Mouse (Mus musculus): ENCODE data around the gene Ski. TPM values are rescaled to one million over a fixed set of nuclear protein-coding genes. Genes with fewer than 3 reads are reported as not detected.
A peak's percentile ranks its signal among the peaks of the same experiment; 100 is the strongest.

The Ski gene
- polyA plus RNA-seq, 1 experiment from 2014 or later, result 12.3 TPM

- 6% methylated on average over 73 of the region's 73 CpGs for WGBS
- H3K9ac ChIP-seq, result peak overlapping the region; percentile 60
- peak overlapping the region; percentile 38 for H3K4me3 ChIP-seq
- H3K36me3 ChIP-seq, result peaks cover 4% of the 10 kb centered on the region
- no peaks in the 10 kb centered on the region for H3K9me3 ChIP-seq
- peaks cover 31% of the 10 kb centered on the region for H3K4me1 ChIP-seq
- ATAC-seq (ENCODE audit: low FRiP score, low read depth), result peak; percentile 62
- no peak overlapping the region for H3K27ac ChIP-seq
- H3K27me3 ChIP-seq (replicated peaks), result no peaks in the 10 kb centered on the region
- H3K4me2 ChIP-seq (replicated peaks), result peak overlapping the region; percentile 93
Measured at GRCm38 (mm10) chr4:155150276-155151113, 71.9 kb downstream of the Ski start.

GRCm38 (mm10) chr4:155149941-155150275, 72.5 kb downstream of the Ski start:
- no peak overlapping the region for H3K4me3 ChIP-seq
- 74% methylated on average over 6 of the region's 6 CpGs for WGBS
- no peaks in the 10 kb centered on the region for H3K27me3 ChIP-seq (replicated peaks)
- H3K9me3 ChIP-seq, result no peaks in the 10 kb centered on the region
- H3K4me1 ChIP-seq, result peaks cover 34% of the 10 kb centered on the region
- no peak overlapping the region for H3K9ac ChIP-seq
- H3K36me3 ChIP-seq, result no peaks in the 10 kb centered on the region
- no peak overlapping the region for H3K27ac ChIP-seq
- ATAC-seq (ENCODE audit: low FRiP score, low read depth), result no peak
- H3K4me2 ChIP-seq (replicated peaks), result peak overlapping the region; percentile 93

- Histone ChIP-seq H3K9ac (no peak overlapping the region), H3K9me3 (no peaks in the 10 kb centered on the region), H3K27ac (no peak overlapping the region), H3K36me3 (no peaks in the 10 kb centered on the region), H3K4me3 (no peak overlapping the region), H3K4me2 (replicated peaks) (no peak overlapping the region), H3K4me1 (peaks cover 42% of the 10 kb centered on the region), H3K27me3 (replicated peaks) (no peaks in the 10 kb centered on the region)
- no peak for ATAC-seq (ENCODE audit: low FRiP score, low read depth)
- 74% methylated on average over 8 of the region's 8 CpGs for WGBS
Measured at GRCm38 (mm10) chr4:155148910-155149698, 73.3 kb downstream of the Ski start.

- Histone ChIP-seq H3K4me3 (no peak overlapping the region), H3K27me3 (replicated peaks) (no peaks in the 10 kb centered on the region), H3K27ac (no peak overlapping the region), H3K36me3 (no peaks in the 10 kb centered on the region), H3K9me3 (no peaks in the 10 kb centered on the region), H3K4me1 (peaks cover 49% of the 10 kb centered on the region), H3K9ac (no peak overlapping the region), H3K4me2 (replicated peaks) (no peak overlapping the region)
- 86% methylated on average over 4 of the region's 4 CpGs for WGBS
- ATAC-seq (ENCODE audit: low FRiP score, low read depth), result no peak
Measured at GRCm38 (mm10) chr4:155148453-155148852, 73.9 kb downstream of the Ski start.

GRCm38 (mm10) chr4:155146107-155146823, 76.1 kb downstream of the Ski start:
- Histone ChIP-seq H3K4me1 (peaks cover 42% of the 10 kb centered on the region), H3K36me3 (no peaks in the 10 kb centered on the region), H3K4me3 (no peak overlapping the region), H3K4me2 (replicated peaks) (no peak overlapping the region), H3K9ac (no peak overlapping the region), H3K9me3 (no peaks in the 10 kb centered on the region), H3K27me3 (replicated peaks) (no peaks in the 10 kb centered on the region), H3K27ac (no peak overlapping the region)
- ATAC-seq (ENCODE audit: low FRiP score, low read depth), result no peak
- WGBS, result 67% methylated on average over 14 of the region's 14 CpGs

- peak overlapping the region; percentile 43; the same call in 1 of the 2 replicates for H3K27ac ChIP-seq
- ATAC-seq (ENCODE audit: low FRiP score, low read depth), result no peak
- no peaks in the 10 kb centered on the region for H3K9me3 ChIP-seq
- no peaks in the 10 kb centered on the region for H3K27me3 ChIP-seq (replicated peaks)
- H3K4me1 ChIP-seq, result peaks cover 36% of the 10 kb centered on the region
- H3K4me3 ChIP-seq, result no peak overlapping the region
- 42% methylated on average over 4 of the region's 4 CpGs for WGBS
- peak overlapping the region; percentile 7; the same call in 1 of the 2 replicates for H3K4me2 ChIP-seq (replicated peaks)
- no peaks in the 10 kb centered on the region for H3K36me3 ChIP-seq
- peak overlapping the region; percentile 43; the same call in 1 of the 2 replicates for H3K9ac ChIP-seq
Measured at GRCm38 (mm10) chr4:155144548-155145180, 77.7 kb downstream of the Ski start.

- H3K9me3 ChIP-seq, result no peaks in the 10 kb centered on the region
- H3K4me1 ChIP-seq, result peaks cover 36% of the 10 kb centered on the region
- peak overlapping the region; percentile 7; the same call in 1 of the 2 replicates for H3K4me2 ChIP-seq (replicated peaks)
Measured at GRCm38 (mm10) chr4:155143871-155144502, 78.4 kb downstream of the Ski start.

GRCm38 (mm10) chr4:155143411-155143810, 79.0 kb downstream of the Ski start:
- no peak for ATAC-seq (ENCODE audit: low FRiP score, low read depth)
- H3K27me3 ChIP-seq (replicated peaks), result no peaks in the 10 kb centered on the region
- 0 out of 2 replicates have a peak overlapping the region, but pooled peaks have one; percentile 26 for H3K9ac ChIP-seq
- 44% methylated on average over 2 of the region's 2 CpGs for WGBS
- H3K4me2 ChIP-seq (replicated peaks), result 0 out of 2 replicates have a peak overlapping the region, but pooled peaks have one; percentile 6
- H3K4me3 ChIP-seq, result no peak overlapping the region
- H3K9me3 ChIP-seq, result no peaks in the 10 kb centered on the region
- H3K4me1 ChIP-seq, result peaks cover 36% of the 10 kb centered on the region
- no peaks in the 10 kb centered on the region for H3K36me3 ChIP-seq
- peak overlapping the region; percentile 79 for H3K27ac ChIP-seq

More at GRCm38 (mm10) chr4:155143871-155144502, 78.4 kb downstream of the Ski start:
- WGBS, result 33% methylated on average over 12 of the region's 12 CpGs
- H3K27me3 ChIP-seq (replicated peaks), result no peaks in the 10 kb centered on the region
- H3K4me3 ChIP-seq, result no peak overlapping the region
- H3K36me3 ChIP-seq, result no peaks in the 10 kb centered on the region
- ATAC-seq (ENCODE audit: low FRiP score, low read depth), result peak; percentile 71
- peak overlapping the region; percentile 79 for H3K27ac ChIP-seq
- H3K9ac ChIP-seq, result 0 out of 2 replicates have a peak overlapping the region, but pooled peaks have one; percentile 26

- peaks cover 36% of the 10 kb centered on the region for H3K4me1 ChIP-seq
- 89% methylated on average over 5 of the region's 5 CpGs for WGBS
- H3K4me2 ChIP-seq (replicated peaks), result no peak overlapping the region
- H3K27ac ChIP-seq, result no peak overlapping the region
- no peaks in the 10 kb centered on the region for H3K27me3 ChIP-seq (replicated peaks)
- H3K9me3 ChIP-seq, result no peaks in the 10 kb centered on the region
- no peaks in the 10 kb centered on the region for H3K36me3 ChIP-seq
- H3K9ac ChIP-seq, result no peak overlapping the region
- no peak overlapping the region for H3K4me3 ChIP-seq
- no peak for ATAC-seq (ENCODE audit: low FRiP score, low read depth)
Measured at GRCm38 (mm10) chr4:155142836-155143235, 79.6 kb downstream of the Ski start.

- Histone ChIP-seq H3K36me3 (no peaks in the 10 kb centered on the region), H3K9ac (no peak overlapping the region), H3K4me1 (peaks cover 32% of the 10 kb centered on the region), H3K27me3 (replicated peaks) (no peaks in the 10 kb centered on the region), H3K4me2 (replicated peaks) (no peak overlapping the region), H3K27ac (no peak overlapping the region), H3K4me3 (no peak overlapping the region), H3K9me3 (no peaks in the 10 kb centered on the region)
- 68% methylated on average over 12 of the region's 12 CpGs for WGBS
- ATAC-seq (ENCODE audit: low FRiP score, low read depth), result no peak
Measured at GRCm38 (mm10) chr4:155140795-155141265, 81.6 kb downstream of the Ski start.

GRCm38 (mm10) chr4:155140150-155140549, 82.2 kb downstream of the Ski start:
- WGBS, result 71% methylated on average over 2 of the region's 2 CpGs
- no peak for ATAC-seq (ENCODE audit: low FRiP score, low read depth)
- Histone ChIP-seq H3K9me3 (no peaks in the 10 kb centered on the region), H3K36me3 (no peaks in the 10 kb centered on the region), H3K27ac (no peak overlapping the region), H3K4me3 (no peak overlapping the region), H3K4me1 (peaks cover 38% of the 10 kb centered on the region), H3K4me2 (replicated peaks) (no peak overlapping the region), H3K9ac (no peak overlapping the region), H3K27me3 (replicated peaks) (no peaks in the 10 kb centered on the region)

Measured in neural tube, embryonic 12.5 days (tissue).